ENCODE assay signal across 11 mouse cellular contexts in the genomic region with DNA sequence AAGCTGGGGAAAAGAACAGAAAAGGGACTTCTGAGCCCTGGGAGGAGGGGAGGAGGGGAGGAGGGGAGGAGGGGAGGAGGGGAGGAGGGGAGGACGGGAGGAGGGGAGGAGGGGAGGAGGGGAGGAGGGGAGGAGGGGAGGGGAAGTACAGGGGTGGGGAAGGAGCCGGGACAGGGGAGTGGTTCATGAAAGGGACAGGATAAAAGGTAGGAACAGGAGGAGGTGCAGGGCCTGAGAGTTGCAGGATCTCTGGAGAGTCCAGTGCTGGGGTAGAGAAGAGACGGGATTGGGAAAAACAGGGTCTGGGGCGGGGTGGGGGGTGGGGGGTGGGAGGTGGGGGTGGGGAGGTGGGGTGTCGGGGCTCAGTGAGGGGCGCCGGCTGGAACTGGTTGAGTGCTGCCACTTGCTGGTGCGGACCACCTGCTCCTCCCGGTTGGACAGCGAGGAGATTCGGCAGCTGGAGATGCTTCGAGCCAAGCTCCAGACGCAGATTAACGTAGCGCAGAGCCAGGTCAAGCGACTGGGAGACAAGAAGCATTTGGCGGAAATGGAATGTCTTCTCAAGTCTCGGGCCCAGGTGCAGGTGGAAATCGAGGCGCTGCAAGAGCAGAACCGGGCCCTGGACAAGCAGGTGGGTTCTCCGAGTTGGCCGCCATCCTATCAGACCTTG. TPM values are rescaled to one million over a fixed set of nuclear protein-coding genes. Genes with fewer than 3 reads are reported as not detected.
DNase-seq lines count a peak whose midpoint lies in the region; ATAC-seq and TF ChIP-seq lines count a peak whose summit lies in the region.
"Had no signal": no experiment of that assay in that cellular context is flagged by ENCODE, and none has a peak within 500 bp of the region (broad histone marks: within the 10 kb centered on the region; RNA-seq: fewer than 3 reads in every experiment).

No protein-coding gene starts in this region.

- 14% methylated on average over 20 of the region's 23 CpGs for WGBS in embryonic facial prominence, embryonic 14.5 days
- 10% methylated on average over 21 of the region's 23 CpGs for WGBS in hindbrain, embryonic 16.5 days
- 18% methylated on average over 17 of the region's 23 CpGs for WGBS in neural tube, embryonic 15.5 days

- no peaks in the 10 kb centered on the region for H3K36me3 ChIP-seq in embryonic facial prominence, embryonic 14.5 days (ENCODE audit: control insufficient read depth, insufficient read depth, low read length)
- no peaks in the 10 kb centered on the region for H3K36me3 ChIP-seq in hindbrain, embryonic 16.5 days (ENCODE audit: control insufficient read depth, insufficient read depth, low read length)
- no peaks in the 10 kb centered on the region for H3K36me3 ChIP-seq in neural tube, embryonic 15.5 days
- H3K36me3 ChIP-seq: lung, embryonic 15.5 days had no signal

- H3K4me3 ChIP-seq in layer of hippocampus, adult 2 months, result peak overlapping the region; percentile 2; the same call in 1 of the 2 replicates
- no peak overlapping the region for H3K4me3 ChIP-seq in embryonic facial prominence, embryonic 14.5 days (ENCODE audit: low read depth, low read length)
- no peak overlapping the region for H3K4me3 ChIP-seq in hindbrain, embryonic 16.5 days (ENCODE audit: low read length)
- no peak overlapping the region for H3K4me3 ChIP-seq in neural tube, embryonic 15.5 days (replicated peaks)
- H3K4me3 ChIP-seq: lung, embryonic 15.5 days had no signal

- peak overlapping the region; percentile 33 for H3K4me2 ChIP-seq in embryonic facial prominence, embryonic 14.5 days (ENCODE audit: low read depth, low read length)
- H3K4me2 ChIP-seq in hindbrain, embryonic 16.5 days (ENCODE audit: low read length), result peak overlapping the region; percentile 32
- peak overlapping the region; percentile 32 for H3K4me2 ChIP-seq in neural tube, embryonic 15.5 days
- H3K4me2 ChIP-seq: lung, embryonic 15.5 days had no signal

- peaks cover 17% of the 10 kb centered on the region for H3K9me3 ChIP-seq in embryonic facial prominence, embryonic 14.5 days (ENCODE audit: control insufficient read depth, low read length)
- H3K9me3 ChIP-seq in hindbrain, embryonic 16.5 days (ENCODE audit: control insufficient read depth, low read length), result peaks cover 3% of the 10 kb centered on the region; the same call in 1 of the 2 replicates
- no peaks in the 10 kb centered on the region for H3K9me3 ChIP-seq in neural tube, embryonic 15.5 days (replicated peaks)
- H3K9me3 ChIP-seq: lung, embryonic 15.5 days had no signal

- H3K27me3 ChIP-seq in embryonic facial prominence, embryonic 14.5 days (replicated peaks; ENCODE audit: control insufficient read depth, insufficient read depth, low read length), result no peaks in the 10 kb centered on the region
- H3K27me3 ChIP-seq in hindbrain, embryonic 16.5 days (replicated peaks; ENCODE audit: control insufficient read depth, insufficient read depth, low read length), result peaks cover 4% of the 10 kb centered on the region
- H3K27me3 ChIP-seq in neural tube, embryonic 15.5 days (replicated peaks), result peaks cover 13% of the 10 kb centered on the region

- no peaks in the 10 kb centered on the region for H3K4me1 ChIP-seq in embryonic facial prominence, embryonic 14.5 days (ENCODE audit: control insufficient read depth, insufficient read depth, low read length)
- H3K4me1 ChIP-seq in hindbrain, embryonic 16.5 days (ENCODE audit: control insufficient read depth, insufficient read depth, low read depth, low read length), result peaks cover 3% of the 10 kb centered on the region; the same call in 1 of the 2 replicates
- H3K4me1 ChIP-seq in neural tube, embryonic 15.5 days, result peaks cover 9% of the 10 kb centered on the region

- no peak for ATAC-seq in embryonic facial prominence, embryonic 14.5 days (ENCODE audit: low read depth)
- no peak for ATAC-seq in hindbrain, embryonic 16.5 days
- ATAC-seq in neural tube, embryonic 15.5 days (ENCODE audit: low FRiP score), result no peak

- H3K9ac ChIP-seq in embryonic facial prominence, embryonic 14.5 days (ENCODE audit: low read depth, low read length), result peak overlapping the region; percentile 30; the same call in 1 of the 2 replicates
- peak overlapping the region; percentile 41 for H3K9ac ChIP-seq in hindbrain, embryonic 16.5 days (ENCODE audit: low read depth, low read length)
- H3K9ac ChIP-seq in neural tube, embryonic 15.5 days (replicated peaks), result no peak overlapping the region
- H3K9ac ChIP-seq: lung, embryonic 15.5 days had no signal

- no peak for TF ChIP-seq CTCF in layer of hippocampus, adult 2 months (conservative IDR thresholded peaks at IDR 0.05)

- H3K27ac ChIP-seq in layer of hippocampus, adult 2 months, result no peak overlapping the region
- H3K27ac ChIP-seq in embryonic facial prominence, embryonic 14.5 days (replicated peaks; ENCODE audit: low read depth, low read length), result no peak overlapping the region
- H3K27ac ChIP-seq in hindbrain, embryonic 16.5 days (ENCODE audit: low read depth, low read length), result no peak overlapping the region
- H3K27ac ChIP-seq in neural tube, embryonic 15.5 days (replicated peaks), result no peak overlapping the region
- H3K27ac ChIP-seq: lung, embryonic 15.5 days had no signal

- no peak for DNase-seq in layer of hippocampus, adult 2 months (ENCODE audit: low spot score in 2 of 2)
- DNase-seq in layer of hippocampus, adult 9-10 months (ENCODE audit: low spot score), result no peak
- peak; percentile 41 for DNase-seq in embryonic facial prominence, embryonic 14.5 days (ENCODE audit: low spot score)
- no peak for DNase-seq in frontal cortex, postnatal 14 days (ENCODE audit: low spot score in 2 of 2)
- DNase-seq in gastrocnemius, postnatal 25 days, result no peak
- DNase-seq in cerebellum, adult 8-10 months, result no peak
- DNase-seq: gastrocnemius, postnatal 10 days had no signal

RNA-seq across cellular contexts. Expression of gene Ccdc114, which starts 4.9 kb away (rescaled TPM):
- 1 to 10 TPM; 3.5 to 3.8 TPM for total RNA-seq in layer of hippocampus, adult 2 months (2021)
- 3.7 and 5.0 TPM in 2 replicates for polyA plus RNA-seq in embryonic facial prominence, embryonic 14.5 days (2014; fragmentation: Nextera tagmentation; extraction: Ambion mirVana)
- 6.6 and 8.7 TPM in 2 replicates for polyA plus RNA-seq in hindbrain, embryonic 16.5 days (2015; fragmentation: Nextera tagmentation; extraction: Ambion mirVana)
- 5.9 and 6.2 TPM in 2 replicates for polyA plus RNA-seq in neural tube, embryonic 15.5 days (2015; fragmentation: Nextera tagmentation; extraction: Ambion mirVana)
- total RNA-seq in gastrocnemius, postnatal 25 days (2021), result under 1 TPM; 0.46 to 0.67 TPM

RNA-seq across cellular contexts. Expression of gene Emp3, which starts 7.6 kb away (rescaled TPM):
- 1 to 10 TPM; 1.5 to 2.3 TPM for total RNA-seq in layer of hippocampus, adult 2 months (2021)
- 298 and 316 TPM in 2 replicates for polyA plus RNA-seq in embryonic facial prominence, embryonic 14.5 days (2014; fragmentation: Nextera tagmentation; extraction: Ambion mirVana)
- polyA plus RNA-seq in hindbrain, embryonic 16.5 days (2015; fragmentation: Nextera tagmentation; extraction: Ambion mirVana), result 33.2 and 39.9 TPM in 2 replicates
- polyA plus RNA-seq in neural tube, embryonic 15.5 days (2015; fragmentation: Nextera tagmentation; extraction: Ambion mirVana), result 48.2 and 70.1 TPM in 2 replicates
- total RNA-seq in gastrocnemius, postnatal 25 days (2021), result 10 to 100 TPM; 13.2 to 17.0 TPM

RNA-seq across cellular contexts. Expression of gene Tmem143, which starts 32.0 kb away (rescaled TPM):
- total RNA-seq in layer of hippocampus, adult 2 months (2021), result 10 to 100 TPM; 22.1 to 22.8 TPM
- 3.9 and 5.8 TPM in 2 replicates for polyA plus RNA-seq in embryonic facial prominence, embryonic 14.5 days (2014; fragmentation: Nextera tagmentation; extraction: Ambion mirVana)
- 6.5 and 8.2 TPM in 2 replicates for polyA plus RNA-seq in hindbrain, embryonic 16.5 days (2015; fragmentation: Nextera tagmentation; extraction: Ambion mirVana)
- polyA plus RNA-seq in neural tube, embryonic 15.5 days (2015; fragmentation: Nextera tagmentation; extraction: Ambion mirVana), result 7.5 and 7.8 TPM in 2 replicates
- 10 to 100 TPM; 53.2 to 62.5 TPM for total RNA-seq in gastrocnemius, postnatal 25 days (2021)

RNA-seq across cellular contexts. Expression of gene Syngr4, which starts 32.2 kb away (rescaled TPM):
- not detected for total RNA-seq in layer of hippocampus, adult 2 months (2021)
- 0.68 and 0.87 TPM in 2 replicates for polyA plus RNA-seq in embryonic facial prominence, embryonic 14.5 days (2014; fragmentation: Nextera tagmentation; extraction: Ambion mirVana)
- polyA plus RNA-seq in hindbrain, embryonic 16.5 days (2015; fragmentation: Nextera tagmentation; extraction: Ambion mirVana), result 0.22 TPM in 1 of 2 replicates, not detected in the other
- 0.37 and 0.52 TPM in 2 replicates for polyA plus RNA-seq in neural tube, embryonic 15.5 days (2015; fragmentation: Nextera tagmentation; extraction: Ambion mirVana)
- total RNA-seq in gastrocnemius, postnatal 25 days (2021), result not detected
- polyA plus RNA-seq: urinary bladder, adult 2 months had no signal

RNA-seq across cellular contexts. Expression of gene Grin2d, which starts 50.6 kb away (rescaled TPM):
- 10 to 100 TPM in 1 of 2 experiments, 1 to 10 TPM in 1; 10.0 to 11.6 TPM for total RNA-seq in layer of hippocampus, adult 2 months (2021)
- polyA plus RNA-seq in embryonic facial prominence, embryonic 14.5 days (2014; fragmentation: Nextera tagmentation; extraction: Ambion mirVana), result 0.63 and 1.0 TPM in 2 replicates
- 3.3 and 3.4 TPM in 2 replicates for polyA plus RNA-seq in hindbrain, embryonic 16.5 days (2015; fragmentation: Nextera tagmentation; extraction: Ambion mirVana)
- 3.2 and 4.2 TPM in 2 replicates for polyA plus RNA-seq in neural tube, embryonic 15.5 days (2015; fragmentation: Nextera tagmentation; extraction: Ambion mirVana)
- under 1 TPM; 0.32 to 0.46 TPM for total RNA-seq in gastrocnemius, postnatal 25 days (2021)
